Mouse (Mus musculus) hindbrain, embryonic 16.5 days (tissue): Measurements from ENCODE around the gene Rps24. TPM values are rescaled to one million over a fixed set of nuclear protein-coding genes. Genes with fewer than 3 reads are reported as not detected.

Experiments
- ATAC-seq: fragments of 200-750 bp; cut with Nextera tagmentation; 2 replicates; pipeline ENCODE4 v1.8.0; 2017; ENCODE audit warnings: moderate TSS enrichment, moderate library complexity
- H3K27ac ChIP-seq: fragments of 300-500 bp; sonication (generic); 2 replicates; pipeline ENCODE4 v1.5.1; 2014; ENCODE audit warnings: low read depth, mild to moderate bottlenecking, control low read depth, low read length, moderate library complexity
- H3K27me3 ChIP-seq: fragments of 300-500 bp; sonication (generic); replicated peaks from 2 replicates; pipeline ENCODE4 v1.6.1; 2014; ENCODE audit warnings: low read length; ENCODE audit not compliant: control insufficient read depth, insufficient read depth
- H3K36me3 ChIP-seq: fragments of 300-500 bp; sonication (generic); 2 replicates; pipeline ENCODE4 v1.6.1; 2014; ENCODE audit warnings: mild to moderate bottlenecking, low read length, moderate library complexity, mixed read lengths; ENCODE audit not compliant: control insufficient read depth, insufficient read depth
- H3K4me1 ChIP-seq: fragments of 300-500 bp; sonication (generic); 2 replicates; pipeline ENCODE4 v1.6.1; 2014; ENCODE audit warnings: low read depth, low read length; ENCODE audit not compliant: control insufficient read depth, insufficient read depth
- H3K4me2 ChIP-seq: fragments of 300-500 bp; sonication (generic); 2 replicates; pipeline ENCODE4 v1.6.1; 2014; ENCODE audit warnings: mild to moderate bottlenecking, low read length, control low read depth, moderate library complexity
- H3K4me3 ChIP-seq: fragments of 300-500 bp; sonication (generic); 2 replicates; pipeline ENCODE4 v1.5.1; 2014; ENCODE audit warnings: mild to moderate bottlenecking, low read length, control low read depth, moderate library complexity
- H3K9ac ChIP-seq: fragments of 300-500 bp; sonication (generic); 2 replicates; pipeline ENCODE4 v1.6.1; 2014; ENCODE audit warnings: low read depth, mild to moderate bottlenecking, control low read depth, low read length, moderate library complexity
- H3K9me3 ChIP-seq: fragments of 300-500 bp; sonication (generic); 2 replicates; pipeline ENCODE4 v1.6.1; 2014; ENCODE audit warnings: mild to moderate bottlenecking, low read length, moderate library complexity; ENCODE audit not compliant: control insufficient read depth
- WGBS: fragments of 180-500 bp; shearing (Covaris S2); extraction: QIAGEN DNeasy Blood & Tissue Kit; methylation state at CpG from one replicate; pipeline ENCODE4 v1.1.7; 2014; 5-methylcytosine and 5-hydroxymethylcytosine counted together
- polyA plus RNA-seq: library from polyadenylated mRNA; unstranded; fragments of >200 nt; fragmentation: Nextera tagmentation; extraction: Ambion mirVana; gene quantifications from 2 replicates; pipeline ENCODE4 v1.2.1, GENCODE M21; 2015

The Rps24 gene
- polyA plus RNA-seq, 1 experiment from 2014 or later: 490 TPM

- Histone ChIP-seq H3K9me3 (no peaks in the 10 kb centered on the region), H3K4me2 (no peak overlapping the region), H3K9ac (no peak overlapping the region), H3K27me3 (no peaks in the 10 kb centered on the region), H3K4me3 (no peak overlapping the region), H3K4me1 (peaks cover 30% of the 10 kb centered on the region), H3K27ac (no peak overlapping the region), H3K36me3 (peaks cover 51% of the 10 kb centered on the region)
- WGBS: 91% methylated on average over 1 of the region's 1 CpGs
- no peak for ATAC-seq
Measured at GRCm38 (mm10) chr14:24496507-24496906, 9.6 kb downstream of the Rps24 start.

GRCm38 (mm10) chr14:24497443-24497842, 10.5 kb downstream of the Rps24 start:
- no peak overlapping the region for H3K4me2 ChIP-seq
- no peak overlapping the region for H3K27ac ChIP-seq
- no peak for ATAC-seq
- peaks cover 21% of the 10 kb centered on the region for H3K4me1 ChIP-seq
- H3K9ac ChIP-seq: no peak overlapping the region
- H3K4me3 ChIP-seq: no peak overlapping the region
- peaks cover 47% of the 10 kb centered on the region for H3K36me3 ChIP-seq
- no peaks in the 10 kb centered on the region for H3K9me3 ChIP-seq
- H3K27me3 ChIP-seq: no peaks in the 10 kb centered on the region
- WGBS: 91% methylated on average over 1 of the region's 1 CpGs

GRCm38 (mm10) chr14:24498561-24499255, 11.8 kb downstream of the Rps24 start:
- Histone ChIP-seq H3K36me3 (peaks cover 41% of the 10 kb centered on the region), H3K4me2 (no peak overlapping the region), H3K4me3 (no peak overlapping the region), H3K4me1 (peaks cover 15% of the 10 kb centered on the region), H3K9ac (no peak overlapping the region), H3K27ac (no peak overlapping the region), H3K27me3 (no peaks in the 10 kb centered on the region), H3K9me3 (no peaks in the 10 kb centered on the region)
- no peak for ATAC-seq
- 71% methylated on average over 5 of the region's 5 CpGs for WGBS

GRCm38 (mm10) chr14:24499478-24499877, 12.6 kb downstream of the Rps24 start:
- Histone ChIP-seq H3K4me2 (no peak overlapping the region), H3K9ac (peak overlapping the region; percentile 3), H3K27ac (peak overlapping the region; percentile 18; the same call in 1 of the 2 replicates), H3K27me3 (no peaks in the 10 kb centered on the region), H3K4me1 (peaks cover 9% of the 10 kb centered on the region), H3K36me3 (peaks cover 35% of the 10 kb centered on the region), H3K4me3 (no peak overlapping the region), H3K9me3 (no peaks in the 10 kb centered on the region)
- ATAC-seq: no peak
- WGBS: 28% methylated on average over 9 of the region's 9 CpGs

- H3K27me3 ChIP-seq: no peaks in the 10 kb centered on the region
- H3K9me3 ChIP-seq: no peaks in the 10 kb centered on the region
- peak overlapping the region; percentile 44 for H3K4me2 ChIP-seq
- peak overlapping the region; percentile 8 for H3K9ac ChIP-seq
- peaks cover 8% of the 10 kb centered on the region for H3K4me1 ChIP-seq
- peak; percentile 79 for ATAC-seq
- peaks cover 30% of the 10 kb centered on the region for H3K36me3 ChIP-seq
- WGBS: 17% methylated on average over 18 of the region's 18 CpGs
- peak overlapping the region; percentile 88 for H3K27ac ChIP-seq
- H3K4me3 ChIP-seq: no peak overlapping the region; the same call in 1 of the 2 replicates
Measured at GRCm38 (mm10) chr14:24500091-24500844, 13.3 kb downstream of the Rps24 start.

GRCm38 (mm10) chr14:24500845-24501186, 13.9 kb downstream of the Rps24 start:
- Histone ChIP-seq H3K36me3 (peaks cover 27% of the 10 kb centered on the region), H3K9me3 (no peaks in the 10 kb centered on the region), H3K27ac (peak overlapping the region; percentile 88), H3K4me1 (peaks cover 8% of the 10 kb centered on the region), H3K9ac (peak overlapping the region; percentile 8), H3K4me3 (no peak overlapping the region; the same call in 1 of the 2 replicates), H3K27me3 (no peaks in the 10 kb centered on the region), H3K4me2 (peak overlapping the region; percentile 44)
- WGBS: 3% methylated on average over 8 of the region's 8 CpGs
- ATAC-seq: peak; percentile 65

GRCm38 (mm10) chr14:24501256-24501655, 14.3 kb downstream of the Rps24 start:
- no peak; the same call in 1 of the 2 replicates for ATAC-seq
- H3K9ac ChIP-seq: peak overlapping the region; percentile 8
- 21% methylated on average over 4 of the region's 4 CpGs for WGBS
- peaks cover 22% of the 10 kb centered on the region for H3K36me3 ChIP-seq
- H3K9me3 ChIP-seq: no peaks in the 10 kb centered on the region
- no peak overlapping the region for H3K4me3 ChIP-seq
- H3K27ac ChIP-seq: peak overlapping the region; percentile 88
- H3K4me2 ChIP-seq: no peak overlapping the region; the same call in 1 of the 2 replicates
- no peaks in the 10 kb centered on the region for H3K27me3 ChIP-seq
- H3K4me1 ChIP-seq: peaks cover 8% of the 10 kb centered on the region

- peak overlapping the region; percentile 42 for H3K9ac ChIP-seq
- no peaks in the 10 kb centered on the region for H3K27me3 ChIP-seq
- H3K4me2 ChIP-seq: no peak overlapping the region
- ATAC-seq: 0 out of 2 replicates have a peak, but pooled peaks have one; percentile 40
- H3K4me3 ChIP-seq: no peak overlapping the region
- H3K4me1 ChIP-seq: peaks cover 13% of the 10 kb centered on the region
- H3K27ac ChIP-seq: peak overlapping the region; percentile 52
- peaks cover 3% of the 10 kb centered on the region; the same call in 1 of the 2 replicates for H3K9me3 ChIP-seq
- 20% methylated on average over 14 of the region's 14 CpGs for WGBS
- H3K36me3 ChIP-seq: no peaks in the 10 kb centered on the region
Measured at GRCm38 (mm10) chr14:24507452-24508069, 20.6 kb downstream of the Rps24 start.
